Mouse (Mus musculus) cerebral cortex, adult 2 months (tissue): ENCODE data around the gene Anxa10.

Experiments used
- WGBS: fragments of 180-500 bp; shearing (Covaris S2); methylation state at CpG from one replicate; pipeline ENCODE4 v1.1.7; 2018; 5-methylcytosine and 5-hydroxymethylcytosine counted together

Gene Anxa10

GRCm38 (mm10) chr8:62123098-62123497, at the start of gene Anxa10:
Gene Anxa10, minus strand, starts transcription at chr8:62123150.
- WGBS = 87% methylated on average over 2 of the region's 2 CpGs

GRCm38 (mm10) chr8:62132662-62133366, 9.9 kb upstream of the Anxa10 start:
- WGBS = 69% methylated on average over 3 of the region's 3 CpGs

- 87% methylated on average over 2 of the region's 2 CpGs for WGBS
These were observed 25.7 kb downstream of the Anxa10 start for GRCm38 (mm10) chr8:62097213-62097612.

GRCm38 (mm10) chr8:62081804-62082203, 41.1 kb downstream of the Anxa10 start:
- WGBS = 61% methylated on average over 2 of the region's 2 CpGs

GRCm38 (mm10) chr8:62080195-62080802, 42.7 kb downstream of the Anxa10 start:
- WGBS = 36% methylated on average over 3 of the region's 3 CpGs

GRCm38 (mm10) chr8:62046809-62047208, 76.1 kb downstream of the Anxa10 start:
- 54% methylated on average over 2 of the region's 2 CpGs for WGBS

GRCm38 (mm10) chr8:62034351-62034750, 88.6 kb downstream of the Anxa10 start:
- 76% methylated on average over 3 of the region's 3 CpGs for WGBS

GRCm38 (mm10) chr8:62014582-62014981, 108.4 kb downstream of the Anxa10 start:
- WGBS = 88% methylated on average over 4 of the region's 4 CpGs

- 93% methylated on average over 4 of the region's 4 CpGs for WGBS
These were observed 108.8 kb downstream of the Anxa10 start for GRCm38 (mm10) chr8:62014166-62014565.
